Comparison of ENCODE assay signal across 1 mouse cellular context in the genomic region with DNA sequence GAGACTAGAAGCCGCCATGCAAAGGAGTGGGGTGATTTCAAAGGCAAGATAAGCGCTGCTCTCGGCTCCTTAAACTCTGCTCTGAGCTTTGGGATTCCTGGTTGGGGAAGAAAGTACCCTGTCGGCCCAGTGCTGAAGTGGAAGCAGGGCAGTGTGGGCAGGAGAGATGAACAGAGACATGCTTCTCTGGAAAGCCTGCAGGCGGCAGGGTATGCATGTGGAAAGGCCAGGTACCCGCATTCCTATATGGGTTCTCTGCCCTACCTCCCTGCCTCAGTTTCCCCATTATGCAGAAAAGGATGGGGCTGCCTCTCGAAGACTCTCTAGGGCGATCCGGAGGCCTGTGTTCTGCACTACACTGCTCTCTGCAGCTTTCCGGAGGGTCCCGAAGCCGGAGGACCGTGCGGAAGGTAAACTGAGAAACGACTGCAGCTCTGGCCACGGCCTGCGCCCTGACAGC.
TF ChIP-seq lines count a peak whose summit lies in the region.

No protein-coding gene starts in this region.

TF ChIP-seq in ES-E14, 5 proteins besides CTCF, POLR2A, EP300 and RAD21:
- TF ChIP-seq HCFC1 (IDR thresholded peaks at IDR 0.05; ENCODE audit: borderline replicate concordance, insufficient read depth, low read length) (no peak), ZC3H11A (IDR thresholded peaks at IDR 0.05; ENCODE audit: borderline replicate concordance, low read depth, low read length) (no peak), MAFK (IDR thresholded peaks at IDR 0.05; ENCODE audit: insufficient read depth, low read depth, low read length) (no peak), CHD2 (IDR thresholded peaks at IDR 0.05; ENCODE audit: low read depth, low read length) (no peak)
